Mouse (Mus musculus): ENCODE measurements around the gene Cand2. TPM values are rescaled to one million over a fixed set of nuclear protein-coding genes. Genes with fewer than 3 reads are reported as not detected.

The Cand2 gene
- polyA plus RNA-seq, 1 experiment from 2014 or later = 18.5 TPM

DNA sequence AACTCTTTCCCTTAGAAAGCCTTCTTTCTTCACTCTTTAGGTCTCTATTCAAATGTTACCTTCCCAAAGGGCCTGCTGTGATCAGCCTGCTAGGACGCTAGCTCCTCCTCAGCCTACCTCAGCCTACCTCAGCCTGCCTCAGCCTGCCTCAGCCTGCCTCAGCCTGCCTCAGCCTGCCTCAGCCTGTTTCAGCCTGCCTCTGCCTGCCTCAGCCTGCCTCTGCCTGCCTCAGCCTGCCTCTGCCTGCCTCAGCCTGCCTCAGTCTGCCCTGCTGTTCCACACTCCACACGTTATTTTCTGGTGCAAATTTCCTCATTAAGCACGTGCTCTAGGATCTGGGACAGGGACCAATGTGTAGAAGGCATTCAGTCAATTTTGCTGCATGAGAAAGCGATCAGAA lies 14.2 kb upstream of the Cand2 start:
- no peaks in the 10 kb centered on the region for H3K36me3 ChIP-seq
- H3K9me3 ChIP-seq = no peaks in the 10 kb centered on the region
- no peaks in the 10 kb centered on the region for H3K27me3 ChIP-seq
- H3K4me1 ChIP-seq (replicated peaks) = peaks cover 13% of the 10 kb centered on the region
- H3K4me2 ChIP-seq (replicated peaks) = no peak overlapping the region
- H3K27ac ChIP-seq = no peak overlapping the region
- ATAC-seq = no peak
- H3K4me3 ChIP-seq (replicated peaks) = no peak overlapping the region
- 96% methylated on average over 4 of the region's 4 CpGs for WGBS
- no peak overlapping the region for H3K9ac ChIP-seq (replicated peaks)

DNA sequence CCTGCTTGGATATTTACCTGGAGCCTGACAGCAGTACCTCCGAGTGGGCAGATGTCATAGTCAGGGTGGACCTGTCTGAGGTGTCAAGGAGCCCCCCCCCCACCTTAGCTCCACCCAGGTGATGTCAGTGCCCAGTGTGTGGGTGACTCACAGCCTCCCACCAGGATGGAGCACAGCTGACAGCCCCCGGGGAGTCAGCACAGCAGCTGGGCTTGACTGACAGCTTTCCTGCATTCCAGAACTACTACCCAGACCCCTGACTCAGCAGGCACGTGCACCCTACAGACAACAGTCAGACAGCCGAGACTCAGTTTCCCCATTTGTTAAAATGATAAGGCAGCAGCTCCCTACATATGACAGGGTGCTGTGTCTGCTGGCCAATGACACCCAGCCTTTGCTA lies 13.4 kb upstream of the Cand2 start:
- no peak for ATAC-seq

DNA sequence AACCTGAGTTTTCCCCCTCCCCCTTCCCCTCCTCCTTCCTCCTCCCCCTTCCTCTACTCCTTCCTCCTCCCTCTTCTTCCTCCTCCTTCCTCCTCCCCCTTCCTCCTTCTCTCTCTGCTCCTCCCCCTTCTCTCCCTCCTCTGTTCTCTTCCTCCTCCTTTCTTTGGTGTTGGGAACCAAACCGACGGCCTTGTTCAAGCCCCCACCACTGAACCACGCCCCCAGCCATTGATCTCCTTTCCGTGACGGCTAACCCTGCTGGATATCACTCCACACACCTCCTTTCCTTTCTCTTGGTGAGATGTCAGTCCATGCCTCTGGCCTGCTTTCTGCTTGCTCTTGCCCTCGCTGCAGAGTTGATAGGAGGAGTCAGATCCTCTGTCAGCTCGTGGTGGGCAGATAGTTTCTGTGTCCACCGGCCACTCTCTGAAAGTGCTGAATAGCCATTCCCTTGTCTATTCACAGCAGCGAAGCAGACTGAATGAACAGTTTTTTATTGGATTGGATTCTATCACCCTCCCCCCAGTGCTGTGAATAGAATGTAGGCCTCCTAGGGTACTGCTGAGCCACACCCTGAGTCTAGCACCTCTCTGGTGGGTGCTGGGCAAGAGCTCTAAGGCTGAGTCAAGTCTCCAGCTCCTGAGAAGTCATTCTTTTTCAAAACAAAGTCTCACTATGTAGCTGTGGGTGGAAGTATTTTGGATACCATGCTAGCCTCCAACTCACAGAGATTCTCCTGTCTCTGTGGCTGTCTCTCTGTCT lies 12.2 kb upstream of the Cand2 start, which contains the start of gene Tmem40:
Gene Tmem40 (minus strand): TSS at position 416 of the 762 bp plus-strand sequence.
- H3K9ac ChIP-seq (replicated peaks) = no peak within 1 kb of the TSS
- H3K27me3 ChIP-seq = no peaks in the 10 kb centered on the region
- no peaks in the 10 kb centered on the region for H3K36me3 ChIP-seq
- H3K27ac ChIP-seq = peak within 1 kb of the TSS; percentile 35
- H3K9me3 ChIP-seq = no peaks in the 10 kb centered on the region
- H3K4me2 ChIP-seq (replicated peaks) = peak within 1 kb of the TSS; percentile 10; the same call in 1 of the 2 replicates
- ATAC-seq = no peak
- H3K4me3 ChIP-seq (replicated peaks) = no peak within 1 kb of the TSS
- peaks cover 13% of the 10 kb centered on the region for H3K4me1 ChIP-seq (replicated peaks)
- WGBS = 1% methylated on average over 9 of the region's 9 CpGs

More for the DNA sequence above, 13.4 kb upstream of the Cand2 start:
- Histone ChIP-seq H3K36me3 (no peaks in the 10 kb centered on the region), H3K4me2 (replicated peaks) (no peak overlapping the region), H3K4me1 (replicated peaks) (peaks cover 13% of the 10 kb centered on the region), H3K9me3 (no peaks in the 10 kb centered on the region), H3K9ac (replicated peaks) (no peak overlapping the region), H3K4me3 (replicated peaks) (no peak overlapping the region), H3K27ac (no peak overlapping the region), H3K27me3 (no peaks in the 10 kb centered on the region)
- WGBS = 71% methylated on average over 4 of the region's 4 CpGs

DNA sequence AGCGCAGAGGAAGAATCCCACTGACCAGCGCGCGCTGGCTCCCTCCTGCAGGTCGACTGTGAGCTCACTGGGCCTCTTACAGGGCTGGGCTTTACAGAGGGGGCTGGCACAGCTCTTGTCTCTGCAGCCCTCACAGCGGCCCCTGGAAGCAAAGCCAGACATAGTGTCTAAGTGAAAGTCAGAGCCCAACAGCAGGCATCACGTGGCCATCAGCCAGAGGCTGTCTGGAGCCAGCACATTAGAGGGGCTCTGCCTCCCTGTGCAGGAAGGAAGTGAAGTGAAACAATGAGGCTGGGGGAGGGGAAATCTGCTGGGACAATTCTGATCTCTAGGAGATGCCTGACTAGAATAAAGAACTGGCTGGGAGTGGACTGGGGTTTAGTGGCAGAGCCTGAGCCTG lies 10.2 kb upstream of the Cand2 start:
- Histone ChIP-seq H3K9me3 (no peaks in the 10 kb centered on the region), H3K4me1 (replicated peaks) (peaks cover 13% of the 10 kb centered on the region), H3K27ac (peak overlapping the region; percentile 77), H3K9ac (replicated peaks) (0 out of 2 replicates have a peak overlapping the region, but pooled peaks have one; percentile 28), H3K4me3 (replicated peaks) (no peak overlapping the region), H3K4me2 (replicated peaks) (peak overlapping the region; percentile 36; the same call in 1 of the 2 replicates), H3K27me3 (no peaks in the 10 kb centered on the region), H3K36me3 (no peaks in the 10 kb centered on the region)
- WGBS = 6% methylated on average over 7 of the region's 7 CpGs
- peak; percentile 90 for ATAC-seq

DNA sequence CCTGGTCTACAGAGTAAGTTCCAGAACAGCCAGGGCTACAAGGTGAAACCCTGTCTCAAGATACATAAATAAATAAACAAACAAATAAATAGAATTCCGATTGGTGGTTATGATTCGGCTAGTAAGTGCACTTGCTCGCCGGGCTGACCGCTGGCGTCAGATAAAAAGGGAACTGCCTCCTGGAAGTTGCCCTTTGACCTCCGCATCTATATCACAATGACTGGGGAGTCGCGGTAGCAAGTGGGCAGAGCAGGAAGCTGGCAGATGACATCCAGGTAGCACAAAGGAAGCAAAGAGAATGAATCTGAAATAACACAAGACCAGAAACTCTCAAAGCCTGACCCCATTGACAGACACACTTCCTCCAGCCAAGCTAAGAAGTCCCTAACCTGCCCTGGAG lies 7.0 kb upstream of the Cand2 start:
- Histone ChIP-seq H3K27ac (no peak overlapping the region), H3K9me3 (no peaks in the 10 kb centered on the region), H3K4me3 (replicated peaks) (no peak overlapping the region), H3K4me2 (replicated peaks) (no peak overlapping the region), H3K4me1 (replicated peaks) (peaks cover 9% of the 10 kb centered on the region), H3K36me3 (no peaks in the 10 kb centered on the region), H3K9ac (replicated peaks) (no peak overlapping the region), H3K27me3 (no peaks in the 10 kb centered on the region)
- no peak for ATAC-seq
- 42% methylated on average over 9 of the region's 9 CpGs for WGBS

DNA sequence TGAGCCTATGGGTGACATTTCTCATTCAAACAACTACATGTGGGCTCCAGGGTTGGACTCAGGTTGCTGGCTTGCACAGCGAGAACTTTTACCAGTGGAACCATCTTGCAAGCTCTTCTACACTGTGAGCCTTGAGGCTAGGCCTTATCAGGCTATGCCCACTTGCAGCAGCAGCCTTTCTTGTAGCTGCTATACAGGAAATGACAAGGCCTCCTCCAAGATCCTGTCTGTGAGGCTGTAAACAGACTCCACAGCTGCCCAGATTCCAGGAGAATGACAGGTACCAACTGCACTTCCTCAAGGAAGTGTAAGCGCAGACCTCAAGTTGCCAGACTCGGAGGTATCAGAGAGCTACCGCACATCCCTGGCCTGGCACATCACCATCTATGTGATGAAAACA lies 6.1 kb upstream of the Cand2 start:
- ATAC-seq = no peak
- Histone ChIP-seq H3K4me2 (replicated peaks) (no peak overlapping the region), H3K9me3 (no peaks in the 10 kb centered on the region), H3K27ac (no peak overlapping the region), H3K4me1 (replicated peaks) (peaks cover 8% of the 10 kb centered on the region), H3K36me3 (no peaks in the 10 kb centered on the region), H3K27me3 (no peaks in the 10 kb centered on the region), H3K9ac (replicated peaks) (no peak overlapping the region), H3K4me3 (replicated peaks) (no peak overlapping the region)
- 95% methylated on average over 4 of the region's 4 CpGs for WGBS

DNA sequence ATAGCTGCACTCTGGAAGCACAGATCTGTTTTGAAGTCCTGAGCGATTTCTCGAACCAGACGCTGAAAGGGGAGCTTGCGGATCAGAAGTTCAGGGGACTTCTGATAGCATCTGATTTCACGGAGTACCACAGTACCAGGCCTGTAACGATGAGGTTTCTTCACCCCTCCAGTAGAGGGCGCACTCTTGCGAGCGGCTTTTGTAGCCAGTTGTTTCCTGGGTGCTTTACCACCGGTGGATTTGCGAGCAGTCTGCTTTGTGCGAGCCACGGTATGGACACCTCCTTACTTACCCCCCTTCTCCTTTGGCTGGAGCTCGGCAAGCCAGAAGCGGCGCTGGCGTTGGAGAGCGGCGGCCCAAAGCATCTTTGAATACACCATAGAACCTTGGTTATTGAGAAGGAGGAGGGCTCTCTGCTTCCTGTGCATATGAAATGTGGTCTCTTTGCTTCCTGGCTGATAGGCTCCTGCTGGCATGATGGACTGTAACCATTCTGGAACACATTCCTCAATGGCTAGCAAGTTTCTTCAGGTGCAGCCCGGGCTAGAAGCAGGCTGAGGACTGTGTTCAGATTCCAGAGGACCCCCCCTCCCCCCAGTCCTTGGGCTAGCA lies 4.2 kb upstream of the Cand2 start:
- no peak for ATAC-seq
- Histone ChIP-seq H3K36me3 (no peaks in the 10 kb centered on the region), H3K27me3 (no peaks in the 10 kb centered on the region), H3K4me1 (replicated peaks) (peaks cover 10% of the 10 kb centered on the region), H3K9ac (replicated peaks) (no peak overlapping the region), H3K9me3 (no peaks in the 10 kb centered on the region), H3K4me3 (replicated peaks) (no peak overlapping the region), H3K4me2 (replicated peaks) (no peak overlapping the region), H3K27ac (no peak overlapping the region)
- 83% methylated on average over 20 of the region's 20 CpGs for WGBS

DNA sequence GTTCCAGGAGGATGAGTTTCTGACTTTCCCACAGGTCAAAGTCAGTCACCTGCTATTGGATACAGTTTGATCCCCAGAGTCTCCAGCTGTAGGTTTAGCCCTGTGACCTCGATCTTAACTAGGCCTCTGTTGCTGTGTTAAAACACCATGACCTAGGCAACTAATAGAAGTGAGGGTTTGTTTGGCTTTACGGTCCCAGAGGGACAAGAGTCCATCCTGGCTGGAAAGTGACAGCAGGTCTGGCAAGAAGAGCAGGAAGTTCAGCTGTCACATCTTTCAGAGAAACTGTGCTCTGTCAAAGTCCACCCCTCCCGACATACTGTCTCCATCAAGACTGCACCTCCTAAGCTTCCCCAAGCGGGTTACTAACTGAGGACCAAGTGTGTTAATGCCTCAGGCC lies 3.5 kb upstream of the Cand2 start:
- ATAC-seq = no peak
- Histone ChIP-seq H3K27me3 (no peaks in the 10 kb centered on the region), H3K9me3 (no peaks in the 10 kb centered on the region), H3K9ac (replicated peaks) (no peak overlapping the region), H3K4me2 (replicated peaks) (no peak overlapping the region), H3K4me1 (replicated peaks) (peaks cover 17% of the 10 kb centered on the region), H3K4me3 (replicated peaks) (no peak overlapping the region), H3K36me3 (no peaks in the 10 kb centered on the region), H3K27ac (no peak overlapping the region)
- 87% methylated on average over 4 of the region's 4 CpGs for WGBS

DNA sequence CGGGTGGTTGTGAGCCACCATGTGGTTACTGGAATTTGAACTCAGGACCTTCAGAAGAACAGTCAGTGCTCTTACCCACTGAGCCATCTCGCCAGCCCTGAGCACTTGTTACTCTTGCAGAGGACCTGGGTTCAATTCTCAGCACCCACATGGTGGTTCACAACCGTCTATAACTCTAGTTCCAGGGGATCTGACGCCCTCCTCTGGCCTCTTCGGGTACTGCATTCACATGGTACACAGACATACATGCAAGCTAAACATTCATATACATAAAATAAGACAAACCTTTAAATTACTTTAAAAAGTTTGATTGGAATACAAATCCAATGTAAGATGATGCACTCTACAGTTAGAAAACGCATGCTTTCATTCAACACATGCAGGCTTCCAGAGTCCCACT lies 2.1 kb upstream of the Cand2 start:
- H3K4me3 ChIP-seq (replicated peaks) = no peak overlapping the region
- 77% methylated on average over 6 of the region's 6 CpGs for WGBS
- no peak for ATAC-seq
- no peak overlapping the region for H3K4me2 ChIP-seq (replicated peaks)
- no peaks in the 10 kb centered on the region for H3K36me3 ChIP-seq
- no peak overlapping the region for H3K27ac ChIP-seq
- H3K9me3 ChIP-seq = no peaks in the 10 kb centered on the region
- no peaks in the 10 kb centered on the region for H3K27me3 ChIP-seq
- no peak overlapping the region for H3K9ac ChIP-seq (replicated peaks)
- peaks cover 31% of the 10 kb centered on the region for H3K4me1 ChIP-seq (replicated peaks)

DNA sequence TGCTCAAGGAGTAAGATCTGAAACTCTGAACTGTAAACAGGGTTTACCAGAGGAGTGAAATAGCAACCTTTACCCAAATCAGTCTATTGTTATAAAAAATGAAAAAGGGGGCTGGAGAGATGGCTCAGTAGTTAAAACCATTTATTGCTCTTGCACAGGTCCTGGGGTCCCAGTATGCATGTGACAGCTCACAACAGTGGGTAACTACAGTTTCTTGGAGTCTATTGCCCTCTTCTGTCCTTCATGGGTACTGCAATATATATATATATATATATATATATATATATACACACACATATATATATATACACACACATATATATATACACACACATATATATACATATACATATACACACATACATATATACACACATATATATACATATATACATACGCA lies 1.7 kb upstream of the Cand2 start:
- H3K27me3 ChIP-seq = no peaks in the 10 kb centered on the region
- H3K36me3 ChIP-seq = no peaks in the 10 kb centered on the region
- ATAC-seq = no peak
- no peak overlapping the region for H3K27ac ChIP-seq
- no peak overlapping the region for H3K9ac ChIP-seq (replicated peaks)
- no peak overlapping the region for H3K4me2 ChIP-seq (replicated peaks)
- H3K4me1 ChIP-seq (replicated peaks) = peaks cover 31% of the 10 kb centered on the region
- no peaks in the 10 kb centered on the region for H3K9me3 ChIP-seq
- H3K4me3 ChIP-seq (replicated peaks) = no peak overlapping the region
- 78% methylated on average over 1 of the region's 1 CpGs for WGBS

DNA sequence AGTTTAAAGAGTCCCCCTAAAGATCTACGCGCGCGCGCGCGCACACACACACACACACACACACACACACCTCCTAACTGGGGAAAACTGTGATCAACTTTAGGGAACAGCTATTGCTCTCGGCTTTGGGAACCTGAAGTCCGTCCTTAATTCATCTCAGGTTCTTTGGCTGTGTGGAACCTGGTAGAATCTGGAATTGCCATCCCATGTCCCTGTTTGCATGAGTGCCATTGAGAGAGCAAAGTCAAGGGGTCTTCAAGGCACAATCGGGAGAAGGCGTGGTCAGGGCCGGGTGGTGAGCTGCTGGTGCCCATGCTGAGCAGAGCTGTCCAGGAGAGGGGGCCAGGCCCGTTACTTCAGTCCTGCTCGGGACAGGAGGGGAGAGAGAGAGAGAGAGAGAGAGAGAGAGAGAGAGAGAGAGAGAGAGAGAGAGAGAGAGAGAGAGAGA lies 348 bp upstream of the Cand2 start:
- Histone ChIP-seq H3K9ac (replicated peaks) (peak overlapping the region; percentile 54), H3K4me2 (replicated peaks) (peak overlapping the region; percentile 77), H3K36me3 (peaks cover 5% of the 10 kb centered on the region; the same call in 1 of the 2 replicates), H3K27me3 (no peaks in the 10 kb centered on the region), H3K4me3 (replicated peaks) (peak overlapping the region; percentile 75), H3K9me3 (no peaks in the 10 kb centered on the region), H3K4me1 (replicated peaks) (peaks cover 31% of the 10 kb centered on the region), H3K27ac (peak overlapping the region; percentile 53)
- WGBS = under 1% methylated on average over 12 of the region's 14 CpGs
- peak; percentile 87 for ATAC-seq

DNA sequence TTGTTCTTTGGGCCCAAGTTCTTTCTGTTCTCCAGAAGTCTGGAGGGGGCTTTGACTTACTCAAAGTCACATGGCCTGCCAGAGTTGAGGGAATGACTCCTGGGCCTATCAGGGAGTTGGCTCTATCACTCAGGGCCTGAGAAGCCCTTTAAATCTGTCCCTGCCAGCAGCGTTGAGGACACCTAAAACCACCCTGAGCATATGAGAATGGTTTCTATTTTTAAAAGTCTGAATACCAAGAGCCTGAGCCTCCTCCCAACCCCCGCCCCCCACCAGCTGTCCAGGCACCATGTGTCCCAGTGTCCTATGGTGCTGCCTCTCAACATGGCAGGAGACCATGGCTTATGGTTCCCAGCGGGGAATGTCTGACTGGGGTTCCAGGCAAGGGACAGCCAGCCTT lies 1.5 kb downstream of the Cand2 start:
- Histone ChIP-seq H3K9me3 (no peaks in the 10 kb centered on the region), H3K4me3 (replicated peaks) (peak overlapping the region; percentile 75), H3K36me3 (peaks cover 15% of the 10 kb centered on the region), H3K4me2 (replicated peaks) (peak overlapping the region; percentile 77), H3K9ac (replicated peaks) (peak overlapping the region; percentile 87), H3K27ac (no peak overlapping the region; the same call in 1 of the 2 replicates), H3K4me1 (replicated peaks) (peaks cover 31% of the 10 kb centered on the region), H3K27me3 (no peaks in the 10 kb centered on the region)
- WGBS = 52% methylated on average over 3 of the region's 3 CpGs
- ATAC-seq = no peak

Data from midbrain, embryonic 13.5 days (tissue).